Mouse (Mus musculus) urinary bladder, postnatal 25 days (tissue): ENCODE measurements around the gene Prss57.
"Not testable (repeated sequence)": the region's sequence is repeated elsewhere in the genome, so short reads cannot be mapped to it uniquely, and the experiment has no call there.

Source experiments
- DNase-seq: peaks from one replicate; pipeline ENCODE4 v3.0.0; 2022; ENCODE audit warnings: low spot score

Prss57 gene

GRCm38 (mm10) chr10:79780664-79781015 is 10.1 kb downstream of the Prss57 start:
- DNase-seq, result no peak

- DNase-seq, result peak; percentile 97
Measured at GRCm38 (mm10) chr10:79779784-79780663, 10.7 kb downstream of the Prss57 start.

- no peak for DNase-seq
Measured at GRCm38 (mm10) chr10:79779193-79779592, 11.6 kb downstream of the Prss57 start.

GRCm38 (mm10) chr10:79778006-79778405 is 12.8 kb downstream of the Prss57 start:
- DNase-seq, result peak; percentile 47

GRCm38 (mm10) chr10:79777103-79777531 is 13.6 kb downstream of the Prss57 start, which contains the start of gene Fstl3:
TSS of gene Fstl3 (plus strand) at chr10:79777272.
- peak; percentile 47 for DNase-seq

GRCm38 (mm10) chr10:79774486-79775279 is 16.1 kb downstream of the Prss57 start:
- no peak for DNase-seq

GRCm38 (mm10) chr10:79773208-79773607 is 17.6 kb downstream of the Prss57 start:
- no peak for DNase-seq

GRCm38 (mm10) chr10:79772320-79772719 is 18.4 kb downstream of the Prss57 start:
- DNase-seq, result no peak

GRCm38 (mm10) chr10:79769329-79769728 is 21.4 kb downstream of the Prss57 start:
- no peak for DNase-seq

- DNase-seq, result peak; percentile 63
Measured at GRCm38 (mm10) chr10:79768400-79768799, 22.4 kb downstream of the Prss57 start.

GRCm38 (mm10) chr10:79767372-79768244 is 23.2 kb downstream of the Prss57 start:
- peak; percentile 91 for DNase-seq

- DNase-seq, result peak; percentile 100
Measured at GRCm38 (mm10) chr10:79766508-79767325, 24.0 kb downstream of the Prss57 start, which contains the start of gene Rnf126. TSS of gene Rnf126 (minus strand) at chr10:79766952.

- DNase-seq, result no peak
Measured at GRCm38 (mm10) chr10:79766001-79766507, 24.7 kb downstream of the Prss57 start.

- no peak for DNase-seq
Measured at GRCm38 (mm10) chr10:79765228-79765745, 25.5 kb downstream of the Prss57 start.

GRCm38 (mm10) chr10:79764234-79764633 is 26.5 kb downstream of the Prss57 start:
- DNase-seq, result no peak

GRCm38 (mm10) chr10:79762875-79763274 is 27.9 kb downstream of the Prss57 start:
- DNase-seq, result no peak

- no peak for DNase-seq
Measured at GRCm38 (mm10) chr10:79760603-79761143, 30.1 kb downstream of the Prss57 start.

GRCm38 (mm10) chr10:79759675-79760074 is 31.1 kb downstream of the Prss57 start:
- DNase-seq, result not testable (repeated sequence)

GRCm38 (mm10) chr10:79756660-79757059 is 34.1 kb downstream of the Prss57 start:
- no peak for DNase-seq

GRCm38 (mm10) chr10:79755854-79756253 is 34.9 kb downstream of the Prss57 start:
- DNase-seq, result no peak
